Mouse (Mus musculus) C3H10T1/2 (cell line): Measurements from ENCODE around the gene Vav3. TPM values are rescaled to one million over a fixed set of nuclear protein-coding genes. Genes with fewer than 3 reads are reported as not detected.

ENCODE experiments used
- polyA plus RNA-seq, 2 experiments: library from polyadenylated mRNA; unstranded; fragments of >200 nt; fragmentation: generic; extraction: Trizol; gene quantifications; one replicate each; pipeline ENCODE4 v1.2.1; 2012; ENCODE audit warnings: missing spikeins in 2 of 2

Gene Vav3
- polyA plus RNA-seq: 1 to 10 TPM in 1 of 2 experiments, under 1 TPM in 1; 0.05 to 1.7 TPM

GRCm38 (mm10) chr3:109340274-109341070 lies at the start of gene Vav3:
Gene Vav3 (plus strand): TSS chr3:109340653.

Other genes starting within 250 kb of the Vav3 start
- gene Slc25a24, start 217.5 kb upstream of the Vav3 start, polyA plus RNA-seq: 10 to 100 TPM in 1 of 2 experiments, 1 to 10 TPM in 1; 2.3 to 13.9 TPM